Mouse (Mus musculus) C2C12 (cell line): ENCODE results near the gene Gm9821.

Experiments
- CEBPB ChIP-seq: IDR thresholded peaks from one replicate; pipeline ENCODE4 v1.6.1; 2011; ENCODE audit warnings: low read depth, mild to moderate bottlenecking, control low read depth, moderate library complexity
- CTCF ChIP-seq: IDR thresholded peaks from one replicate; pipeline ENCODE4 v1.5.1; 2011; ENCODE audit not compliant: control insufficient read depth, insufficient read depth, insufficient read length
- MAX ChIP-seq: IDR thresholded peaks from one replicate; pipeline ENCODE4 v1.6.1; 2011; ENCODE audit warnings: mild to moderate bottlenecking, control low read depth
- MYOD1 ChIP-seq: IDR thresholded peaks from one replicate; pipeline ENCODE4 v1.6.1; 2011; ENCODE audit warnings: low read depth; ENCODE audit not compliant: control insufficient read depth, insufficient read length
- MYOG ChIP-seq: IDR thresholded peaks from one replicate; pipeline ENCODE4 v1.6.1; 2011; ENCODE audit not compliant: control insufficient read depth, insufficient read length; ENCODE audit errors: extremely low read depth
- USF1 ChIP-seq: IDR thresholded peaks from one replicate; pipeline ENCODE4 v1.6.1; 2011; ENCODE audit warnings: low read depth, mild to moderate bottlenecking, control low read depth, moderate library complexity

DNA sequence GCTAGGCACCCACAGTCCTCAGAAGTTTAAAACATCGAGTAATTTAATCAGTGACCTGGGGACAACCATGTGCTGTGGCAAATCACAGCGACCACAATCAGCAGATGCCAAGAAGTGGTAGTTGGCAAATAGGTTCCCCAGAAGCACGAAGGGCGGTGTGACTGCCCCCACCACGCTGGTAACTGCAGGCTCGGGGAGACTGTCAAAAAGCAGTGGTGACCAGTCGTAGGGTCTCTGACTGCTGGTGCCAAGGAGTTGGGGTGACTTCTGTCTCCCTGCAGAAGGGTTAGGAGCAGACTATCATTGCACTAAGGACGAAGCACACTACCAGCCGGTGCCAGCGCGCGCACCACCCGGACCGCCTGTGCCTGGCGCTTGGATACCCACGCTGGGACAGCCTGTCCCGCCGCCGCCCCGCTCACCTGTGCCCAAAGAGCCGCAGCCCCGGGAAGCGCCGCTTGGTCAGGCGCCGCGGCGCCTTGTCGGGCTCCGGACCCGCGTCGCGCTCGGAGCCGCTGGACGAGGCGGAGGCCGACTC is 17.4 kb downstream of the Gm9821 start:
- TF ChIP-seq CTCF (no peak), MYOG (no peak), MAX (peak; percentile 7), USF1 (no peak), CEBPB (no peak), MYOD1 (peak; percentile 7)
